Mouse (Mus musculus) midbrain, embryonic 14.5 days (tissue): Measurements from ENCODE around the gene Osbpl8. TPM values are rescaled to one million over a fixed set of nuclear protein-coding genes. Genes with fewer than 3 reads are reported as not detected.
A peak's percentile ranks its signal among the peaks of the same experiment; 100 is the strongest.

Experiments
- ATAC-seq: fragments of 200-750 bp; cut with Nextera tagmentation; 2 replicates; pipeline ENCODE4 v1.8.0; 2017; ENCODE audit warnings: moderate number of reproducible peaks, moderate library complexity; ENCODE audit not compliant: low FRiP score, low TSS enrichment
- DNase-seq: peaks from one replicate; pipeline ENCODE4 v3.0.0-alpha.2; 2015
- H3K27ac ChIP-seq: fragments of 300-500 bp; sonication (generic); replicated peaks from 2 replicates; pipeline ENCODE4 v1.5.1; 2014; ENCODE audit warnings: mild to moderate bottlenecking, low read depth, low read length, moderate library complexity
- H3K27me3 ChIP-seq: fragments of 300-500 bp; sonication (generic); 2 replicates; pipeline ENCODE4 v1.6.1; 2014; ENCODE audit warnings: low read length, control low read depth, mixed read lengths; ENCODE audit not compliant: control insufficient read depth, insufficient read depth
- H3K36me3 ChIP-seq: fragments of 300-500 bp; sonication (generic); 2 replicates; pipeline ENCODE4 v1.6.1; 2014; ENCODE audit warnings: low read length, control low read depth; ENCODE audit not compliant: control insufficient read depth, insufficient read depth
- H3K4me1 ChIP-seq: fragments of 300-500 bp; sonication (generic); 2 replicates; pipeline ENCODE4 v1.6.1; 2014; ENCODE audit warnings: mild to moderate bottlenecking, antibody characterized with exemption, low read length, control low read depth; ENCODE audit not compliant: control insufficient read depth, insufficient read depth
- H3K4me2 ChIP-seq: fragments of 300-500 bp; sonication (generic); 2 replicates; pipeline ENCODE4 v1.6.1; 2014; ENCODE audit warnings: mild to moderate bottlenecking, low read length, moderate library complexity
- H3K4me3 ChIP-seq: fragments of 300-500 bp; sonication (generic); replicated peaks from 2 replicates; pipeline ENCODE4 v1.5.1; 2014; ENCODE audit warnings: low read depth, low read length
- H3K9ac ChIP-seq: fragments of 300-500 bp; sonication (generic); replicated peaks from 2 replicates; pipeline ENCODE4 v1.6.1; 2014; ENCODE audit warnings: mild to moderate bottlenecking, low read length, moderate library complexity
- H3K9me3 ChIP-seq: fragments of 300-500 bp; sonication (generic); 2 replicates; pipeline ENCODE4 v1.6.1; 2016; ENCODE audit warnings: low read length, control low read depth, mixed read lengths; ENCODE audit not compliant: control insufficient read depth
- WGBS: fragments of 180-500 bp; shearing (Covaris S2); extraction: QIAGEN DNeasy Blood & Tissue Kit; methylation state at CpG from one replicate; pipeline ENCODE4 v1.1.7; 2014; 5-methylcytosine and 5-hydroxymethylcytosine counted together
- polyA plus RNA-seq: library from polyadenylated mRNA; unstranded; fragments of >200 nt; fragmentation: Nextera tagmentation; extraction: Ambion mirVana; gene quantifications from 2 replicates; pipeline ENCODE4 v1.2.1, GENCODE M21; 2014

The Osbpl8 gene
- polyA plus RNA-seq, 1 experiment from 2014 or later: 19.0 TPM

- no peak overlapping the region for H3K9ac ChIP-seq
- H3K27ac ChIP-seq: no peak overlapping the region
- peaks cover 50% of the 10 kb centered on the region for H3K36me3 ChIP-seq
- no peaks in the 10 kb centered on the region for H3K9me3 ChIP-seq
- WGBS: 89% methylated on average over 2 of the region's 2 CpGs
- H3K4me3 ChIP-seq: no peak overlapping the region
- DNase-seq: no peak
- no peak for ATAC-seq
- H3K4me2 ChIP-seq: no peak overlapping the region
- no peaks in the 10 kb centered on the region for H3K27me3 ChIP-seq
- H3K4me1 ChIP-seq: no peaks in the 10 kb centered on the region
Measured at GRCm38 (mm10) chr10:111275822-111276221, 111.3 kb downstream of the Osbpl8 start.

DNA sequence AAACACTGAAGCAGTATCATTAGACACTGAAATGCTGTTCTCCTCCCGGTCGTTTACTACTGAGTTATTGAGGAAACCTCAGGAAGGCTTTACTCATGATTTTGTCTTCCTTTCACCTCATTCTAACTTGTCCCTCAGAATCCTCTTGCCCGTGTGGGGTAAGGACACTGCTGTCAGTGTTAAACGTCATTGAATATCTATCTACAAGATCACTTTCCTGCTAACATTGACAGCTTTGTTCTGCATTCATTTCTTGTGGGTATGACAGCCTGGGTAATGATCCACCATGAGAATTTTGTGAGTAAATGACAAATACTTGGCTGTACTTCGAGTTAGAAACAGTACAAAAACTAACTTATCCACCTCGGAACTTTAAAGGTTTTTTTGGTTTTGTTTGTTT is 133.1 kb downstream of the Osbpl8 start:
- Histone ChIP-seq H3K27me3 (no peaks in the 10 kb centered on the region), H3K27ac (no peak overlapping the region), H3K9me3 (no peaks in the 10 kb centered on the region), H3K36me3 (peaks cover 9% of the 10 kb centered on the region; the same call in 1 of the 2 replicates), H3K4me3 (no peak overlapping the region), H3K9ac (no peak overlapping the region), H3K4me1 (peaks cover 6% of the 10 kb centered on the region; the same call in 1 of the 2 replicates), H3K4me2 (peak overlapping the region; percentile 62)
- ATAC-seq (no peak), DNase-seq (no peak)
- 46% methylated on average over 6 of the region's 6 CpGs for WGBS

GRCm38 (mm10) chr10:111298140-111299098 is 133.9 kb downstream of the Osbpl8 start, which contains the start of gene Bbs10:
Gene Bbs10 (plus strand): TSS chr10:111298679.
- Histone ChIP-seq H3K4me1 (peaks cover 6% of the 10 kb centered on the region; the same call in 1 of the 2 replicates), H3K4me2 (peak within 1 kb of the TSS; percentile 62), H3K4me3 (peak within 1 kb of the TSS; percentile 65), H3K9ac (peak within 1 kb of the TSS; percentile 69), H3K27me3 (no peaks in the 10 kb centered on the region), H3K27ac (peak within 1 kb of the TSS; percentile 94), H3K9me3 (no peaks in the 10 kb centered on the region), H3K36me3 (peaks cover 6% of the 10 kb centered on the region; the same call in 1 of the 2 replicates)
- 1% methylated on average over 54 of the region's 54 CpGs for WGBS
- DNase-seq: peak; percentile 98
- peak; percentile 99 for ATAC-seq

GRCm38 (mm10) chr10:111299591-111299990 is 135.0 kb downstream of the Osbpl8 start:
- H3K9ac ChIP-seq: 0 out of 2 replicates have a peak overlapping the region, but pooled peaks have one; percentile 69
- H3K9me3 ChIP-seq: no peaks in the 10 kb centered on the region
- DNase-seq (peak; percentile 43), ATAC-seq (no peak)
- H3K4me1 ChIP-seq: peaks cover 6% of the 10 kb centered on the region; the same call in 1 of the 2 replicates
- H3K4me2 ChIP-seq: no peak overlapping the region
- H3K36me3 ChIP-seq: no peaks in the 10 kb centered on the region
- H3K27ac ChIP-seq: no peak overlapping the region
- H3K4me3 ChIP-seq: no peak overlapping the region
- no peaks in the 10 kb centered on the region for H3K27me3 ChIP-seq
- WGBS: 78% methylated on average over 6 of the region's 6 CpGs

DNA sequence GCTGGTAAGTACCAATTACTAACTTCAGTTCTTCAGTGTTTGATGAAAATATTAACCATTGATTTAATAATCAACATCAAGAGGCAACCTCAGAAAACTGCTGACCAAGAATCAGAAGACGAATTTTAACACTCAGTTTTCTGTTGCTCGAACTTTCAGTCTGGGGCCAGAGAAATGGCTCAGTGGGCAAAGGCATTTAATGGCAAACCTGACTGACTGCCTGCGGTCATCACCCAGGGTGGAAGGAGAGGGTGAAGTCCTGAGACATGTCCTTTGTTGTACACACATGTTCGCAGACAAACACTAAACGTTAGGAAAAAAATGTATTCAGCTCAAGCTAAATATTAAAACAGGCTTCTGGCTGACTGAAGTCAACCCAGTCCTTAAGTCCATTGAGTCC is 136.5 kb downstream of the Osbpl8 start:
- ATAC-seq (no peak), DNase-seq (no peak)
- Histone ChIP-seq H3K4me2 (no peak overlapping the region), H3K27me3 (no peaks in the 10 kb centered on the region), H3K9ac (no peak overlapping the region), H3K4me3 (no peak overlapping the region), H3K27ac (no peak overlapping the region), H3K4me1 (peaks cover 6% of the 10 kb centered on the region; the same call in 1 of the 2 replicates), H3K36me3 (no peaks in the 10 kb centered on the region), H3K9me3 (no peaks in the 10 kb centered on the region)
- 93% methylated on average over 5 of the region's 5 CpGs for WGBS

GRCm38 (mm10) chr10:111302486-111302885 is 137.9 kb downstream of the Osbpl8 start:
- no peak for DNase-seq
- Histone ChIP-seq H3K27me3 (no peaks in the 10 kb centered on the region), H3K4me2 (no peak overlapping the region), H3K9ac (no peak overlapping the region), H3K9me3 (no peaks in the 10 kb centered on the region), H3K4me1 (peaks cover 6% of the 10 kb centered on the region; the same call in 1 of the 2 replicates), H3K4me3 (no peak overlapping the region), H3K27ac (no peak overlapping the region), H3K36me3 (no peaks in the 10 kb centered on the region)
- no peak for ATAC-seq
- WGBS: 91% methylated on average over 6 of the region's 6 CpGs

- ATAC-seq: no peak
- no peaks in the 10 kb centered on the region for H3K36me3 ChIP-seq
- H3K4me2 ChIP-seq: no peak overlapping the region
- DNase-seq: no peak
- H3K27ac ChIP-seq: no peak overlapping the region
- H3K9me3 ChIP-seq: no peaks in the 10 kb centered on the region
- H3K27me3 ChIP-seq: no peaks in the 10 kb centered on the region
- no peak overlapping the region for H3K9ac ChIP-seq
- H3K4me1 ChIP-seq: no peaks in the 10 kb centered on the region
- no peak overlapping the region for H3K4me3 ChIP-seq
- 95% methylated on average over 13 of the region's 13 CpGs for WGBS
Measured at GRCm38 (mm10) chr10:111308850-111309501, 144.4 kb downstream of the Osbpl8 start.

GRCm38 (mm10) chr10:111313282-111313681 is 148.7 kb downstream of the Osbpl8 start:
- H3K4me3 ChIP-seq: no peak overlapping the region
- H3K9me3 ChIP-seq: no peaks in the 10 kb centered on the region
- no peak for DNase-seq
- no peaks in the 10 kb centered on the region for H3K4me1 ChIP-seq
- H3K4me2 ChIP-seq: no peak overlapping the region
- no peaks in the 10 kb centered on the region for H3K27me3 ChIP-seq
- no peak overlapping the region for H3K9ac ChIP-seq
- no peak overlapping the region for H3K27ac ChIP-seq
- no peaks in the 10 kb centered on the region for H3K36me3 ChIP-seq
- no peak for ATAC-seq
- 90% methylated on average over 6 of the region's 6 CpGs for WGBS
